Mouse (Mus musculus): Measurements from ENCODE around the gene Acly. TPM values are rescaled to one million over a fixed set of nuclear protein-coding genes. Genes with fewer than 3 reads are reported as not detected.
A peak's percentile ranks its signal among the peaks of the same experiment; 100 is the strongest.

Acly gene
- polyA plus RNA-seq (2014; fragmentation: Nextera tagmentation; extraction: Ambion mirVana): 51.6 and 54.0 TPM in 2 replicates

GRCm38 (mm10) chr11:100527458-100528374 lies at the start of gene Acly:
TSS of gene Acly (minus strand) at chr11:100528000.
- peak within 1 kb of the TSS; percentile 84 to 91 for H3K4me3 ChIP-seq (ENCODE audit: control insufficient read depth in 1 of 2, insufficient read depth in 1 of 2, low read depth in 1 of 2, low read length in 2 of 2)
- peaks cover 14 to 22% of the 10 kb centered on the region in 2 experiments for H3K4me1 ChIP-seq (ENCODE audit: control insufficient read depth in 2 of 2, insufficient read depth in 2 of 2, low read length in 2 of 2)
- H3K27ac ChIP-seq (replicated peaks in 1 of 2; ENCODE audit: control insufficient read depth in 1 of 2, insufficient read depth in 1 of 2, low read depth in 2 of 2, low read length in 2 of 2): peak within 1 kb of the TSS; percentile 70 to 88
- no peaks in the 10 kb centered on the region for H3K9me3 ChIP-seq (ENCODE audit: control insufficient read depth, low read length)
- ATAC-seq (ENCODE audit: insufficient number of reproducible peaks, insufficient read depth, low FRiP score, low read depth): peak; percentile 99
- H3K9ac ChIP-seq (ENCODE audit: low read length): peak within 1 kb of the TSS; percentile 88
- under 1% methylated on average over 49 of the region's 54 CpGs for WGBS
- H3K4me2 ChIP-seq (ENCODE audit: low read length): peak within 1 kb of the TSS; percentile 71
- H3K27me3 ChIP-seq (ENCODE audit: control insufficient read depth, insufficient read depth, low read length): no peaks in the 10 kb centered on the region
- peaks cover 16% of the 10 kb centered on the region for H3K36me3 ChIP-seq (ENCODE audit: control insufficient read depth, insufficient read depth, low read length)

- H3K4me1 ChIP-seq (ENCODE audit: control insufficient read depth in 2 of 2, insufficient read depth in 2 of 2, low read length in 2 of 2): peaks cover 7 to 10% of the 10 kb centered on the region in 2 experiments
- no peaks in the 10 kb centered on the region for H3K9me3 ChIP-seq (ENCODE audit: control insufficient read depth, low read length)
- no peaks in the 10 kb centered on the region for H3K27me3 ChIP-seq (ENCODE audit: control insufficient read depth, insufficient read depth, low read length)
- no peak for ATAC-seq (ENCODE audit: insufficient number of reproducible peaks, insufficient read depth, low FRiP score, low read depth)
- H3K4me2 ChIP-seq (ENCODE audit: low read length): no peak overlapping the region
- no peak overlapping the region for H3K4me3 ChIP-seq (ENCODE audit: control insufficient read depth in 1 of 2, insufficient read depth in 1 of 2, low read depth in 1 of 2, low read length in 2 of 2)
- peaks cover 29% of the 10 kb centered on the region for H3K36me3 ChIP-seq (ENCODE audit: control insufficient read depth, insufficient read depth, low read length)
- H3K27ac ChIP-seq (replicated peaks in 1 of 2; ENCODE audit: control insufficient read depth in 1 of 2, insufficient read depth in 1 of 2, low read depth in 2 of 2, low read length in 2 of 2): no peak overlapping the region
- 64% methylated on average over 21 of the region's 21 CpGs for WGBS
- no peak overlapping the region for H3K9ac ChIP-seq (ENCODE audit: low read length)
Observed at GRCm38 (mm10) chr11:100576256-100576655, 48.5 kb upstream of the Acly start.

GRCm38 (mm10) chr11:100575484-100575855 lies 47.7 kb upstream of the Acly start:
- Histone ChIP-seq H3K36me3 (ENCODE audit: control insufficient read depth, insufficient read depth, low read length) (peaks cover 21% of the 10 kb centered on the region), H3K27ac (replicated peaks in 1 of 2; ENCODE audit: control insufficient read depth in 1 of 2, insufficient read depth in 1 of 2, low read depth in 2 of 2, low read length in 2 of 2) (peak overlapping the region in 1 of 2 experiments; percentile 55; a peak in 2 of 4 replicates), H3K27me3 (ENCODE audit: control insufficient read depth, insufficient read depth, low read length) (no peaks in the 10 kb centered on the region), H3K4me2 (ENCODE audit: low read length) (peak overlapping the region; percentile 72), H3K9me3 (ENCODE audit: control insufficient read depth, low read length) (no peaks in the 10 kb centered on the region), H3K4me3 (ENCODE audit: control insufficient read depth in 1 of 2, insufficient read depth in 1 of 2, low read depth in 1 of 2, low read length in 2 of 2) (peak overlapping the region; percentile 77 to 82), H3K9ac (ENCODE audit: low read length) (peak overlapping the region; percentile 80), H3K4me1 (ENCODE audit: control insufficient read depth in 2 of 2, insufficient read depth in 2 of 2, low read length in 2 of 2) (peaks cover 13 to 16% of the 10 kb centered on the region in 2 experiments)
- ATAC-seq (ENCODE audit: insufficient number of reproducible peaks, insufficient read depth, low FRiP score, low read depth): no peak
- 33% methylated on average over 2 of the region's 2 CpGs for WGBS

- Histone ChIP-seq H3K9ac (ENCODE audit: low read length) (peak within 1 kb of the TSS; percentile 80), H3K27me3 (ENCODE audit: control insufficient read depth, insufficient read depth, low read length) (no peaks in the 10 kb centered on the region), H3K4me3 (ENCODE audit: control insufficient read depth in 1 of 2, insufficient read depth in 1 of 2, low read depth in 1 of 2, low read length in 2 of 2) (peak within 1 kb of the TSS; percentile 77 to 82), H3K4me2 (ENCODE audit: low read length) (peak within 1 kb of the TSS; percentile 72), H3K4me1 (ENCODE audit: control insufficient read depth in 2 of 2, insufficient read depth in 2 of 2, low read length in 2 of 2) (peaks cover 13 to 16% of the 10 kb centered on the region in 2 experiments), H3K27ac (replicated peaks in 1 of 2; ENCODE audit: control insufficient read depth in 1 of 2, insufficient read depth in 1 of 2, low read depth in 2 of 2, low read length in 2 of 2) (peak within 1 kb of the TSS; percentile 55 to 66; a peak in 3 of 4 replicates), H3K36me3 (ENCODE audit: control insufficient read depth, insufficient read depth, low read length) (peaks cover 15% of the 10 kb centered on the region), H3K9me3 (ENCODE audit: control insufficient read depth, low read length) (no peaks in the 10 kb centered on the region)
- ATAC-seq (ENCODE audit: insufficient number of reproducible peaks, insufficient read depth, low FRiP score, low read depth): peak; percentile 71
- 1% methylated on average over 47 of the region's 47 CpGs for WGBS
Observed at GRCm38 (mm10) chr11:100574708-100575483, 47.1 kb upstream of the Acly start, which contains the start of gene Cnp. TSS of gene Cnp (plus strand) at chr11:100574904.

- 80% methylated on average over 3 of the region's 3 CpGs for WGBS
- Histone ChIP-seq H3K9me3 (ENCODE audit: control insufficient read depth, low read length) (no peaks in the 10 kb centered on the region), H3K4me3 (ENCODE audit: control insufficient read depth in 1 of 2, insufficient read depth in 1 of 2, low read depth in 1 of 2, low read length in 2 of 2) (peak overlapping the region in 1 of 2 experiments; percentile 77; a peak in 1 of 4 replicates), H3K9ac (ENCODE audit: low read length) (peak overlapping the region; percentile 80; the same call in 1 of the 2 replicates), H3K27me3 (ENCODE audit: control insufficient read depth, insufficient read depth, low read length) (no peaks in the 10 kb centered on the region), H3K27ac (replicated peaks in 1 of 2; ENCODE audit: control insufficient read depth in 1 of 2, insufficient read depth in 1 of 2, low read depth in 2 of 2, low read length in 2 of 2) (peak overlapping the region in 1 of 2 experiments; percentile 55; a peak in 1 of 4 replicates), H3K4me2 (ENCODE audit: low read length) (peak overlapping the region; percentile 72), H3K36me3 (ENCODE audit: control insufficient read depth, insufficient read depth, low read length) (peaks cover 8% of the 10 kb centered on the region), H3K4me1 (ENCODE audit: control insufficient read depth in 2 of 2, insufficient read depth in 2 of 2, low read length in 2 of 2) (peaks cover 13 to 16% of the 10 kb centered on the region in 2 experiments)
- no peak for ATAC-seq (ENCODE audit: insufficient number of reproducible peaks, insufficient read depth, low FRiP score, low read depth)
Observed at GRCm38 (mm10) chr11:100574188-100574587, 46.4 kb upstream of the Acly start.

GRCm38 (mm10) chr11:100571202-100571567 lies 43.4 kb upstream of the Acly start:
- no peak for ATAC-seq (ENCODE audit: insufficient number of reproducible peaks, insufficient read depth, low FRiP score, low read depth)
- Histone ChIP-seq H3K4me1 (ENCODE audit: control insufficient read depth in 2 of 2, insufficient read depth in 2 of 2, low read length in 2 of 2) (peaks cover 13 to 16% of the 10 kb centered on the region in 2 experiments), H3K36me3 (ENCODE audit: control insufficient read depth, insufficient read depth, low read length) (no peaks in the 10 kb centered on the region), H3K4me3 (ENCODE audit: control insufficient read depth in 1 of 2, insufficient read depth in 1 of 2, low read depth in 1 of 2, low read length in 2 of 2) (peak overlapping the region; percentile 4 to 26), H3K27ac (replicated peaks in 1 of 2; ENCODE audit: control insufficient read depth in 1 of 2, insufficient read depth in 1 of 2, low read depth in 2 of 2, low read length in 2 of 2) (no peak overlapping the region), H3K4me2 (ENCODE audit: low read length) (peak overlapping the region; percentile 67), H3K9ac (ENCODE audit: low read length) (peak overlapping the region; percentile 57), H3K27me3 (ENCODE audit: control insufficient read depth, insufficient read depth, low read length) (no peaks in the 10 kb centered on the region), H3K9me3 (ENCODE audit: control insufficient read depth, low read length) (no peaks in the 10 kb centered on the region)
- 7% methylated on average over 16 of the region's 16 CpGs for WGBS
